Mouse (Mus musculus) forebrain, embryonic 16.5 days (tissue): Measurements from ENCODE around the gene Zswim4. TPM values are rescaled to one million over a fixed set of nuclear protein-coding genes. Genes with fewer than 3 reads are reported as not detected.
"Not testable (repeated sequence)": the region's sequence is repeated elsewhere in the genome, so short reads cannot be mapped to it uniquely, and the experiment has no call there.

Experiments
- ATAC-seq: fragments of 200-750 bp; cut with Nextera tagmentation; 2 replicates; pipeline ENCODE4 v1.8.0; 2017; ENCODE audit warnings: mild to moderate bottlenecking, moderate library complexity
- H3K27ac ChIP-seq: fragments of 300-500 bp; sonication (generic); 2 replicates; pipeline ENCODE4 v1.5.1; 2014; ENCODE audit warnings: low read length, control low read depth
- H3K27me3 ChIP-seq: fragments of 300-500 bp; sonication (generic); replicated peaks from 2 replicates; pipeline ENCODE4 v1.6.1; 2014; ENCODE audit warnings: low read length; ENCODE audit not compliant: control insufficient read depth, insufficient read depth
- H3K36me3 ChIP-seq: fragments of 300-500 bp; sonication (generic); 2 replicates; pipeline ENCODE4 v1.6.1; 2014; ENCODE audit not compliant: control insufficient read depth, insufficient read depth
- H3K4me1 ChIP-seq: fragments of 300-500 bp; sonication (generic); replicated peaks from 2 replicates; pipeline ENCODE4 v1.6.1; 2014; ENCODE audit warnings: low read length; ENCODE audit not compliant: control insufficient read depth, insufficient read depth
- H3K4me2 ChIP-seq: fragments of 300-500 bp; sonication (generic); 2 replicates; pipeline ENCODE4 v1.6.1; 2014; ENCODE audit warnings: mild to moderate bottlenecking, low read length, control low read depth
- H3K4me3 ChIP-seq: fragments of 300-500 bp; sonication (generic); replicated peaks from 2 replicates; pipeline ENCODE4 v1.5.1; 2014; ENCODE audit warnings: mild to moderate bottlenecking, low read length, control low read depth
- H3K9ac ChIP-seq: fragments of 300-500 bp; sonication (generic); replicated peaks from 2 replicates; pipeline ENCODE4 v1.6.1; 2014; ENCODE audit warnings: low read depth, low read length, control low read depth
- H3K9me3 ChIP-seq: fragments of 300-500 bp; sonication (generic); 2 replicates; pipeline ENCODE4 v1.6.1; 2016; ENCODE audit warnings: low read length; ENCODE audit not compliant: control insufficient read depth
- WGBS: fragments of 180-500 bp; shearing (Covaris S2); extraction: QIAGEN DNeasy Blood & Tissue Kit; methylation state at CpG from one replicate; pipeline ENCODE4 v1.1.7; 2014; 5-methylcytosine and 5-hydroxymethylcytosine counted together
- polyA plus RNA-seq: library from polyadenylated mRNA; unstranded; fragments of >200 nt; fragmentation: Nextera tagmentation; extraction: Ambion mirVana; gene quantifications from 2 replicates; pipeline ENCODE4 v1.2.1, GENCODE M21; 2015

Gene Zswim4
- polyA plus RNA-seq: 40.1 and 41.8 TPM in 2 replicates

GRCm38 (mm10) chr8:84236998-84237473 lies at the start of gene Zswim4:
Gene Zswim4 (minus strand): TSS chr8:84237055.
- peak within 1 kb of the TSS; percentile 93 for H3K9ac ChIP-seq
- peak within 1 kb of the TSS; percentile 95 for H3K4me3 ChIP-seq
- peaks cover 36% of the 10 kb centered on the region for H3K4me1 ChIP-seq
- peak; percentile 98 for ATAC-seq
- peaks cover 5% of the 10 kb centered on the region for H3K36me3 ChIP-seq
- peak within 1 kb of the TSS; percentile 81 for H3K27ac ChIP-seq
- under 1% methylated on average over 35 of the region's 35 CpGs for WGBS
- no peaks in the 10 kb centered on the region for H3K27me3 ChIP-seq
- H3K4me2 ChIP-seq: peak within 1 kb of the TSS; percentile 87
- H3K9me3 ChIP-seq: no peaks in the 10 kb centered on the region

DNA sequence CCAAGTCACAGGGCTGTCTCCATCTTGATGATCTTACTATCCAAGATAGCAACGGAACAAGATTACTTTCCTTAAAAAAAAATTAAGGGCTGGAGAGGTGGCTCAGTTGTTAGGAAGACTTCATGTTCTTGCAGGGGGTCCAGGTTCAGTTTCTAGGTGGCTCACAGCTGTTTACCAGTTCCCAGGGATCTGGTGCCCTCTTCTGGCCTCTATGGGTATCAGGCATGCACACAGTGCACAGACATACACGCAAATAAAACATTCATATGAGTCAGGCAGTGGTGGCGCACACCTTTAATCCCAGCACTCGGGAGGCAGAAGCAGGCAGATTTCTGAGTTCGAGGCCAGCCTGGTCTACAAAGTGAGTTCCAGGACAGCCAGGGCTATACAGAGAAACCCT lies 48.8 kb upstream of the Zswim4 start:
- not testable (repeated sequence) for H3K27ac ChIP-seq, H3K4me1 ChIP-seq, H3K36me3 ChIP-seq, ATAC-seq, H3K4me3 ChIP-seq, H3K27me3 ChIP-seq, H3K4me2 ChIP-seq, H3K9ac ChIP-seq, H3K9me3 ChIP-seq
- 50% methylated on average over 5 of the region's 5 CpGs for WGBS

DNA sequence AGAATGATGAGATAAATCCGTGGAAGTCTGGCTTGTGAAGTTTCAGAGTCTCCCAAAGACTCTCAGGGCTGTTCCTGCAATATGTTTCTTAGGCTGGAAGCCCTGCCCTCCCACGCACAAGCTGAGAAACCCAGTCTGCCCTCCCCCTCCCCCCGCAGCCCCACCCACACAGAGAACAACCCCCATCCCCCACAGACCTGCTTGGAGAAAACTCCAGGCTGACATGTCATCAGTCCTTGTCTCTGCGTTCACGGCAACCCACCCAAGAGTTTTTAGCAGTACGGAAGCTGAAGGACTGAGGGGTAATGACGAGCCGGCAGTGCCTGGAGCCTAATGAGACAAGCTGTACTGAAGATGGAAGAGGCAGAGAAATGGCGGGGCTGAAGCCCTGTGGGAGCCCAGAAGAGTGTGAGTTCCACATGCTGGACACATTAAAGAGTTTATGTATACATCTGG lies 47.8 kb upstream of the Zswim4 start:
- ATAC-seq: no peak
- H3K4me1 ChIP-seq: no peaks in the 10 kb centered on the region
- H3K27ac ChIP-seq: no peak overlapping the region
- 39% methylated on average over 9 of the region's 9 CpGs for whole genome bisulfite sequencing
- H3K27me3 ChIP-seq: no peaks in the 10 kb centered on the region
- H3K9me3 ChIP-seq: no peaks in the 10 kb centered on the region
- no peak overlapping the region for H3K4me3 ChIP-seq
- H3K36me3 ChIP-seq: no peaks in the 10 kb centered on the region
- no peak overlapping the region for H3K9ac ChIP-seq
- no peak overlapping the region for H3K4me2 ChIP-seq

- no peaks in the 10 kb centered on the region for H3K4me1 ChIP-seq
- no peaks in the 10 kb centered on the region for H3K36me3 ChIP-seq
- no peak overlapping the region for H3K4me2 ChIP-seq
- ATAC-seq: no peak
- H3K27me3 ChIP-seq: no peaks in the 10 kb centered on the region
- 83% methylated on average over 10 of the region's 10 CpGs for WGBS
- no peaks in the 10 kb centered on the region for H3K9me3 ChIP-seq
- H3K4me3 ChIP-seq: no peak overlapping the region
- H3K27ac ChIP-seq: no peak overlapping the region
- H3K9ac ChIP-seq: no peak overlapping the region
Observed at GRCm38 (mm10) chr8:84280777-84281176, 43.9 kb upstream of the Zswim4 start.

GRCm38 (mm10) chr8:84276447-84276846 lies 39.6 kb upstream of the Zswim4 start:
- H3K4me1 ChIP-seq: no peaks in the 10 kb centered on the region
- H3K27ac ChIP-seq: no peak overlapping the region
- no peaks in the 10 kb centered on the region for H3K36me3 ChIP-seq
- ATAC-seq: no peak
- H3K9ac ChIP-seq: no peak overlapping the region
- H3K27me3 ChIP-seq: no peaks in the 10 kb centered on the region
- H3K9me3 ChIP-seq: no peaks in the 10 kb centered on the region
- no peak overlapping the region for H3K4me3 ChIP-seq
- H3K4me2 ChIP-seq: no peak overlapping the region
- 68% methylated on average over 1 of the region's 1 CpGs for WGBS

DNA sequence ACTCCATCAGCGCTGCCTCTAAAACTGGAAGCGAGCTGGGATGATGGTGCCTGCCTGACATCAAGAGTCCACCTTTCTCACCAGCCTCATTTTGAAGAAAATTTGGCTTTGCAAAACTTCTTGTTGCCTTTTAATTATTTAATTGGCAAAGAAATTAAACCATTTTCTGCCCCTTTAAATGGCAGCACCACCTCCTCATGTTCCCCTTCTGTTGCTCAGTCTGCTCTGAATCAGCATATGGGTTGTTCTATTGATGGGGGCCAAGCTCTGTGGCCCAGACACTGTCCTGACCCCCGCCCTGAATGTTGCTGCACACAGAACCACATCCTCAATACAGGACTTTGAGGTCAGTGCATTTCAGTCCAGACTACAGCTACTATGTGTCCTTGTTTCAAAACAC lies 37.1 kb upstream of the Zswim4 start:
- 84% methylated on average over 3 of the region's 3 CpGs for WGBS
- Histone ChIP-seq H3K27me3 (no peaks in the 10 kb centered on the region), H3K4me3 (no peak overlapping the region), H3K4me2 (no peak overlapping the region), H3K4me1 (peaks cover 7% of the 10 kb centered on the region), H3K9ac (no peak overlapping the region), H3K36me3 (no peaks in the 10 kb centered on the region), H3K9me3 (no peaks in the 10 kb centered on the region), H3K27ac (no peak overlapping the region)
- no peak for ATAC-seq

GRCm38 (mm10) chr8:84272302-84272701 lies 35.4 kb upstream of the Zswim4 start:
- Histone ChIP-seq H3K4me2 (no peak overlapping the region), H3K27me3 (no peaks in the 10 kb centered on the region), H3K4me1 (peaks cover 7% of the 10 kb centered on the region), H3K4me3 (no peak overlapping the region), H3K36me3 (no peaks in the 10 kb centered on the region), H3K9ac (no peak overlapping the region), H3K9me3 (no peaks in the 10 kb centered on the region), H3K27ac (no peak overlapping the region)
- WGBS: 89% methylated on average over 4 of the region's 4 CpGs
- ATAC-seq: no peak

DNA sequence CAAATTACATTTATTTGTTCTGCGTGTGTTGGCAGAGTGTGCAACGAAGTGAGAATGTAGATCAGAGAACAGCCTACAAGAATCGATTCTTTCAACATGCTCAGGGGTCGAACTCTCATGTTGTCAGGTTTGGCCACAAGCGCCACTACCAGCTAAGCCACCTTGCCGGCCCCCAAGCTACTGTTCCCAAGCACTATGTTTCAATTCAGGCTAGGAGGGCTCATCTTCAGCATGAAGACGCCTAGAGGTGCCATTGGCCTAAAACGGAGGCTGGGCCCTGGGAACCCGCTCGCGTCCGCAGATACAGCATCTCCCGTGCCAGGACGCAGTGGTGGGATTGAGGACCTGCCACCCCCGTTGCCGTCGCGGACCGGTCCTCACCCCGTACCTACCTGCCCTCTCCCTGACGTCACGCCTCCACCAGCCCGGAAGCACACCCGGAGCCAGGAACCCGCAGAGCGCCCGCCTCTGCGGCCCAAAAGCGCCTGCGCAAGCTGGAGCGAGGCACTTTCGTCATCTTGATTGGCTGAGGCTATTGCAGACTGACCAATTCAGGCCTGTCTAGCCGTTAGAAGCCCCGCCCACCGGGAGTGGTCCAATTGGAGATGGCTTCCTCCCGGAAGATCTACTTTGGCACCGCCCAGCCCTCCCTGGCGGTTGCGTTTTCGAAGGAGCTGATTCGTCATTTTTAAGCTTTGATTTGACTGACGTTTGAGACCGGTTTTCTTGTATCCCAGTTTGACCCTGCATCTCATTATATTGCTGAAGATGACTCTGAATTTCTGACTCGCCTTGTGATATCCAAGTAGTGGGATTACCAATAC lies 33.3 kb upstream of the Zswim4 start, which contains the start of gene Ccdc130:
TSS of gene Ccdc130 (minus strand) at position 431 of the 824 bp plus-strand sequence.
- H3K27ac ChIP-seq: peak within 1 kb of the TSS; percentile 64
- H3K9me3 ChIP-seq: no peaks in the 10 kb centered on the region
- H3K36me3 ChIP-seq: peaks cover 9% of the 10 kb centered on the region; the same call in 1 of the 2 replicates
- ATAC-seq: peak; percentile 99
- H3K4me3 ChIP-seq: peak within 1 kb of the TSS; percentile 82
- under 1% methylated on average over 44 of the region's 44 CpGs for WGBS
- H3K4me1 ChIP-seq: peaks cover 7% of the 10 kb centered on the region
- peak within 1 kb of the TSS; percentile 88 for H3K9ac ChIP-seq
- H3K4me2 ChIP-seq: peak within 1 kb of the TSS; percentile 84
- no peaks in the 10 kb centered on the region for H3K27me3 ChIP-seq

DNA sequence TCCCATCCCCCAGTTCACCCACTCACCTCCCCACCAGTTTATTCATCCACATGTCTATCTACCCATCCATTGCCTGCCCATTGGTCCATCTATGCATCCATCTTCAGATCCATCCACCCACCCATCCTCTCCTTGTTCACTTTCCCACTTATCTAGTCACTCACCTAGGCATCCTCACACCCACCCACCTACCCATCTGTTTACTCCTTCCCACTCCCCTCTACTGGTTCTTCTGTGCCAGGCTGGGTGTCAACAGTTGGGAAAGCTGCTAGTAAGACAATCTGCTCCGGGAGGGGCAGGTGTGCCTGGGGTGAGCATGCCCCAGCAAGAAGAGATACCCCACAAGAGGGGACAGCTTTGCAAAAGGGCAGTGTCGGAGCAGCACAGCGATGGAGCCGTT lies 24.2 kb upstream of the Zswim4 start:
- ATAC-seq: no peak

More for the DNA sequence above, 24.2 kb upstream of the Zswim4 start:
- Histone ChIP-seq H3K27me3 (no peaks in the 10 kb centered on the region), H3K9ac (no peak overlapping the region), H3K4me1 (peaks cover 13% of the 10 kb centered on the region), H3K36me3 (peaks cover 27% of the 10 kb centered on the region), H3K4me3 (no peak overlapping the region), H3K4me2 (no peak overlapping the region), H3K9me3 (no peaks in the 10 kb centered on the region), H3K27ac (no peak overlapping the region)
- WGBS: 98% methylated on average over 4 of the region's 4 CpGs
